Mouse (Mus musculus): ENCODE measurements around the gene Gpd1l.

GRCm38 (mm10) chr9:114851419-114852190 lies 82.2 kb downstream of the Gpd1l start:
- TF ChIP-seq CTCF (IDR thresholded peaks at IDR 0.05): no peak; the same call in 1 of the 2 replicates
- peak; percentile 81 for TF ChIP-seq EP300 (IDR thresholded peaks at IDR 0.05)
